Mouse (Mus musculus): ENCODE data around the gene Tbl1x. TPM values are rescaled to one million over a fixed set of nuclear protein-coding genes. Genes with fewer than 3 reads are reported as not detected.
A peak's percentile ranks its signal among the peaks of the same experiment; 100 is the strongest.

The Tbl1x gene
- total and polyA plus RNA-seq, 3 experiments = 14.7 to 32.5 (median 30.7) TPM

GRCm38 (mm10) chrX:77666911-77667310, 156.1 kb downstream of the Tbl1x start:
- H3K36me3 ChIP-seq (ENCODE audit: control insufficient read depth, insufficient read depth, low read length) = no peaks in the 10 kb centered on the region

GRCm38 (mm10) chrX:77667441-77667840, 156.6 kb downstream of the Tbl1x start:
- no peak for TF ChIP-seq POLR2A (IDR thresholded peaks at IDR 0.05; ENCODE audit: insufficient read depth, low read depth, low read length)
- no peak for TF ChIP-seq EP300 (IDR thresholded peaks at IDR 0.05; ENCODE audit: insufficient read depth, low read depth, low read length)
- no peak for TF ChIP-seq CTCF (IDR thresholded peaks at IDR 0.05)
- DNase-seq = no peak
- Histone ChIP-seq H3K4me1 (ENCODE audit: control insufficient read depth, insufficient read depth, low read length) (0 out of 2 replicates have a peak, but pooled peaks cover 2% of the 10 kb centered on the region), H3K79me2 (replicated peaks; ENCODE audit: control insufficient read depth, insufficient read depth, low read length) (no peaks in the 10 kb centered on the region), H3K9ac (ENCODE audit: low read depth, low read length) (no peak overlapping the region), H3K4me3 (no peak overlapping the region), H3K36me3 (ENCODE audit: control insufficient read depth, insufficient read depth, low read length) (no peaks in the 10 kb centered on the region), H3K27me3 (ENCODE audit: control insufficient read depth, insufficient read depth, low read length) (no peaks in the 10 kb centered on the region), H3K27ac (no peak overlapping the region)
- intact Hi-C loops (cut with DNase I) = no loop called here

More at GRCm38 (mm10) chrX:77666911-77667310, 156.1 kb downstream of the Tbl1x start:
- TF ChIP-seq CTCF (IDR thresholded peaks at IDR 0.05) (no peak), POLR2A (IDR thresholded peaks at IDR 0.05; ENCODE audit: insufficient read depth, low read depth, low read length) (no peak), EP300 (IDR thresholded peaks at IDR 0.05; ENCODE audit: insufficient read depth, low read depth, low read length) (no peak)
- Histone ChIP-seq H3K79me2 (replicated peaks; ENCODE audit: control insufficient read depth, insufficient read depth, low read length) (no peaks in the 10 kb centered on the region), H3K9ac (ENCODE audit: low read depth, low read length) (no peak overlapping the region), H3K27ac (no peak overlapping the region), H3K4me3 (no peak overlapping the region), H3K27me3 (ENCODE audit: control insufficient read depth, insufficient read depth, low read length) (no peaks in the 10 kb centered on the region), H3K4me1 (ENCODE audit: control insufficient read depth, insufficient read depth, low read length) (0 out of 2 replicates have a peak, but pooled peaks cover 2% of the 10 kb centered on the region)
- WGBS = 48% methylated on average over 1 of the region's 1 CpGs
- no peak for DNase-seq
- intact Hi-C loops (cut with DNase I) = no loop called here

DNA sequence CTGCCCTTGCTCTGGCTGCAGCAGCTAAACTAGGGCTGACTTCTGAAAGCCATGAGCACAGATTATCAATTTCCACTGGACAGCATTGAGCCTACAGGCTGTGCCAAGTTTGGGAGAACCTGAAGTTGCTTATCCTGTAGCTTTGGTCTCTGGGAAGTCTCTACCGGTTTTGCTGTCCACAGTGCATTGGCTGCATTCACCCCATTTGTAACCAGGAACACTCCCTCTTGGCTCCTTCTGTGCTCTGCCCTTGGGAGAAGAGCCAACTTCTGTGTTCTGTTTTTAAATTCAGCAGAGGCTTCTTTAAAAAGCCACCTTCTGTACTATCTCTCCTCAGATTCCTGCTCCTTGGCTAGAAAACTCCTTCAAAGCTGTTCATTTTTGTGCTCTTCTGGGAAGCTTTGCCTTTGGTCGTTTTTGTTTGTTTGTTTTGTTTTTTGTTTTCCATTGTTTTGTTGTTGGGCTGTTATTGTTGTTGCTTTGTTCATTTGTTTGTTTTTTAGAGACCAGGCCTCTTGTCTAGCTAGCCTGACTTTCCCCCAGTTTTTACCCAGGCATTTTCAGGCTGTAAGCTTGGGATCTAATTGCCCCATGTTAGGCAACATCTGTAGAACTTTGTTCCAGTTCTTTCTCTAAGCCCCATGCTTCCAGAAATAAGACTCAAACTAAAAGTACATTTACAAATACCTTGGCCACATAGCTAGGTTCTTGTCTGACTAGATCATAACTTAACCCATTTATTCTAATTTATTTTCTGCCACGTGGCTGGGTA, 159.2 kb downstream of the Tbl1x start:
- Histone ChIP-seq H3K27me3 (ENCODE audit: control insufficient read depth, insufficient read depth, low read length) (no peaks in the 10 kb centered on the region), H3K27ac (no peak overlapping the region), H3K79me2 (replicated peaks; ENCODE audit: control insufficient read depth, insufficient read depth, low read length) (no peaks in the 10 kb centered on the region), H3K4me1 (ENCODE audit: control insufficient read depth, insufficient read depth, low read length) (0 out of 2 replicates have a peak, but pooled peaks cover 2% of the 10 kb centered on the region), H3K36me3 (ENCODE audit: control insufficient read depth, insufficient read depth, low read length) (no peaks in the 10 kb centered on the region), H3K4me3 (no peak overlapping the region), H3K9ac (ENCODE audit: low read depth, low read length) (no peak overlapping the region)
- intact Hi-C loops (cut with DNase I) = no loop called here
- 31% methylated on average over 3 of the region's 3 CpGs for WGBS
- DNase-seq = peak in 1 of 2 experiments; percentile 26
- TF ChIP-seq EP300 (IDR thresholded peaks at IDR 0.05; ENCODE audit: insufficient read depth, low read depth, low read length) = no peak
- no peak for TF ChIP-seq POLR2A (IDR thresholded peaks at IDR 0.05; ENCODE audit: insufficient read depth, low read depth, low read length)
- TF ChIP-seq CTCF (IDR thresholded peaks at IDR 0.05) = no peak
